Mouse (Mus musculus) olfactory bulb, adult 2 months (tissue): ENCODE data around the gene Hadha.

Source experiments
- CTCF ChIP-seq: fragments of 200-500 bp; IDR thresholded peaks from 2 replicates; pipeline ENCODE4 v1.5.1; 2012; ENCODE audit warnings: low read depth, mild to moderate bottlenecking, low read length, moderate library complexity; ENCODE audit not compliant: insufficient read depth
- POLR2A ChIP-seq: fragments of 200-500 bp; IDR thresholded peaks from 2 replicates; pipeline ENCODE4 v1.6.1; 2012; ENCODE audit warnings: mild to moderate bottlenecking, low read depth, low read length, moderate library complexity; ENCODE audit not compliant: insufficient read depth

DNA sequence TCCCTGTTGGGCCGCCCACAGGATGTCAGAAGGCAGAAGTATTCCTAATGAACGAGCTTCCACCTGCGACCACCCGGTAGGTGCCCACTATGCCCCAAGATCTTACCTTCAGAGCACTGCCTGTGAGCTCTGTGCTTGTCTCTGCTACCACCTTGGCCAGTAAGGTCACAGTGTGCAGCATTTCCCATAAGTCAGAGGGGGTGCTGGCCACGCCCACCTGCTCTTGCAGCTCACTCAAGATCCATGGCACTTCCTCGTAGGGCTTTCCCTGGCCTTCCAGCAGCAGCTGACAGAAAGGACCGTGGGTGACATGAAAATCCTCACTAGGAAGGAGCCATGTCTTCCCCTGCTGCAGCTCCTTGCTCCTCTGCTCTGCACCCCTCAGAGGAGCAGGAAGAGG is 43.3 kb upstream of the Hadha start:
- TF ChIP-seq CTCF (no peak), POLR2A (no peak)
